Mouse (Mus musculus): ENCODE results near the gene Stpg3.
A peak's percentile ranks its signal among the peaks of the same experiment; 100 is the strongest.

DNA sequence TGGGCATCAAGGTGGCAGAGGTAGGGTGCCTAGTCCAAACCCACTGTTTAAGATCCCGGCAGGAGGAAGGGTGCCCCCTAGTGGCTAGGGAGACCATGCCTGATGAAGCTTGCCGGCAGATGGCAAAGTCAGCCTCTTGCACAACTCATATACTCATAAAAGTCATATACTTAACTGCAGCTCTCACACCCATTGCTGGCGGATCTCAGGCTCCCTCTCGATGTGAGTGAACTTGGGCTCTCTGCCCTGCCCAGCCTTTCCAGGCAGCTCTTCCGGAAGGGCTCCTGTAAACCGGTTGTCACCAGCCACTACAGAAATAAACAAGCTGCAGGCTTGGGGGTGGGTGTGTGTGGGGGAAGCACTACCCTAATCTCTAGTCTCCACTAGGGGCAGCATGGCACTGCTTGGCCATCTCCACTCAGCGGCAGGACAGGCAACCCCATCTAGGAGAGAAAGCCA is 14.0 kb upstream of the Stpg3 start:
- TF ChIP-seq POLR2A (IDR thresholded peaks at IDR 0.05; ENCODE audit: borderline replicate concordance, control insufficient read depth, low read depth, low read length) (no peak), CTCF (IDR thresholded peaks at IDR 0.05; ENCODE audit: control insufficient read depth, insufficient read depth, low read length) (peak; percentile 99)
